Mouse (Mus musculus): ENCODE measurements around the gene Glrx.

DNA sequence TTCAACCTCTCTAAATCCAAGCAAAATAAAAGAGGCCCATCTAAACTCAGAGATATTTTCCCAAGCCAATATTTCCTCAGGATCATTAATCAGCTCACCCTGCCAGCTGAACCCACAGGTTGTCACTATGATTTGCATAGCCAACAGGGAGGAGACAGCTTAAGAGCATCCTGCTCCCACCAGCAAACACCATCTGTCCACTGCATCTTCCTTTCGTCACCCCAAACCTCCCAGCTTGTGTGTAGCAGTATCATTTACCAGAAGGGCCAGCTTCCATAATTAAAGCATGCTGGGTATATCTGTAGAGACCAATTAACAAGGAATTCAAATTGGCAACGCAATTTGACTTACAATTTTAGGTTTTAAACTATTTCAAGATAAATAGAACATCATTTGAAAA is 40.8 kb downstream of the Glrx start:
- no peak for TF ChIP-seq GATA1 (IDR thresholded peaks at IDR 0.05; ENCODE audit: borderline replicate concordance, low read length)
- TF ChIP-seq FLI1 (IDR thresholded peaks at IDR 0.05; ENCODE audit: low read length): no peak

Measured in megakaryocyte, embryonic 14.5 days (primary cell).